Mouse (Mus musculus) right cerebral cortex, adult 18-20 months (tissue): ENCODE measurements around the gene Tgfbr3l.

ENCODE experiments used
- DNase-seq: peaks from one replicate; pipeline ENCODE4 v3.0.0; 2022; ENCODE audit warnings: mixed read lengths

The Tgfbr3l gene

GRCm38 (mm10) chr8:4269609-4270008 lies 21.6 kb downstream of the Tgfbr3l start:
- no peak for DNase-seq

GRCm38 (mm10) chr8:4275275-4276110 lies 27.5 kb downstream of the Tgfbr3l start, which contains the start of gene Timm44:
Timm44 (minus strand) TSS chr8:4275913.
- DNase-seq = peak; percentile 98

GRCm38 (mm10) chr8:4276111-4276465 lies 28.1 kb downstream of the Tgfbr3l start:
- no peak for DNase-seq

- no peak for DNase-seq
These were observed 44.7 kb downstream of the Tgfbr3l start for GRCm38 (mm10) chr8:4292738-4293137.

- DNase-seq = no peak
These were observed 49.8 kb downstream of the Tgfbr3l start for GRCm38 (mm10) chr8:4297822-4298221.
